Mouse (Mus musculus) limb, embryonic 15.5 days (tissue): Measurements from ENCODE around the gene Thbs1. TPM values are rescaled to one million over a fixed set of nuclear protein-coding genes. Genes with fewer than 3 reads are reported as not detected.

Experiments
- ATAC-seq: fragments of 200-750 bp; cut with Nextera tagmentation; 2 replicates; pipeline ENCODE4 v1.8.0; 2017; ENCODE audit warnings: low read depth, moderate TSS enrichment; ENCODE audit not compliant: insufficient number of reproducible peaks, low FRiP score, low TSS enrichment
- H3K27ac ChIP-seq: fragments of 300-500 bp; sonication (generic); 2 replicates; pipeline ENCODE4 v1.5.1; 2015; ENCODE audit warnings: moderate library complexity, mild to moderate bottlenecking, inconsistent platforms
- H3K27me3 ChIP-seq: fragments of 300-500 bp; sonication (generic); 2 replicates; pipeline ENCODE4 v1.6.1; 2015; ENCODE audit warnings: inconsistent platforms
- H3K36me3 ChIP-seq: fragments of 300-500 bp; sonication (generic); 2 replicates; pipeline ENCODE4 v1.6.1; 2015; ENCODE audit warnings: inconsistent platforms
- H3K4me1 ChIP-seq: fragments of 300-500 bp; sonication (generic); 2 replicates; pipeline ENCODE4 v1.6.1; 2015; ENCODE audit warnings: inconsistent platforms
- H3K4me2 ChIP-seq: fragments of 300-500 bp; sonication (generic); 2 replicates; pipeline ENCODE4 v1.6.1; 2015; ENCODE audit warnings: mild to moderate bottlenecking, inconsistent platforms
- H3K4me3 ChIP-seq: fragments of 300-500 bp; sonication (generic); 2 replicates; pipeline ENCODE4 v1.5.1; 2015; ENCODE audit warnings: mild to moderate bottlenecking, inconsistent platforms
- H3K9ac ChIP-seq: fragments of 300-500 bp; sonication (generic); 2 replicates; pipeline ENCODE4 v1.6.1; 2015; ENCODE audit warnings: inconsistent platforms
- H3K9me3 ChIP-seq: fragments of 300-500 bp; sonication (generic); 2 replicates; pipeline ENCODE4 v1.6.1; 2016; ENCODE audit warnings: inconsistent platforms
- WGBS: fragments of 180-500 bp; shearing (Covaris S2); methylation state at CpG from one replicate; pipeline ENCODE4 v1.1.7; 2015; 5-methylcytosine and 5-hydroxymethylcytosine counted together
- polyA plus RNA-seq: library from polyadenylated mRNA; unstranded; fragments of >200 nt; fragmentation: Nextera tagmentation; extraction: Ambion mirVana; gene quantifications from 2 replicates; pipeline ENCODE4 v1.2.1, GENCODE M21; 2015

Gene Thbs1
- polyA plus RNA-seq, 1 experiment from 2014 or later, result 97.2 TPM

DNA sequence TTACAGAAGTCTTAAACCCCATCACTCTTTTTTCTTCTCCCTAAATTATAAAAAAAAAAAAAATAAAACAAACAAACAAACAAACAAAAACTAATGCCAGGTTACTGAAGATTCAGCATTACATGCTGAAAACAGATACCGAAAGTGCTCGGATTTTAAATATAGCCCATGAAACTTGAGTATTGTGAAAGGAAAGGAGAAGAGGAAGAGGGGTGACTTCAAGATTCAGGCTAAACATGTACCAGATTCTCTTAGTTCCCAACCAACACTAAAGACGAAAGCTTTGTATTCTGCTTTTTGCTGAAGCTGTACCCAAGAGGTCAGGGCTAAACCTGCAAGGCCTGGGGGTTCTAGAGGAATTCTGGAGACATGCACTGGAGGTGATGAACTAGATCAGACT is 46.4 kb downstream of the Thbs1 start:
- Histone ChIP-seq H3K27ac (no peak overlapping the region; the same call in 1 of the 2 replicates), H3K9ac (no peak overlapping the region), H3K9me3 (no peaks in the 10 kb centered on the region), H3K4me1 (peaks cover 40% of the 10 kb centered on the region), H3K36me3 (no peaks in the 10 kb centered on the region), H3K4me2 (no peak overlapping the region), H3K4me3 (no peak overlapping the region), H3K27me3 (no peaks in the 10 kb centered on the region)
- WGBS, result 73% methylated on average over 3 of the region's 3 CpGs
- no peak for ATAC-seq

GRCm38 (mm10) chr2:118159126-118159525 is 47.5 kb downstream of the Thbs1 start:
- Histone ChIP-seq H3K4me3 (no peak overlapping the region), H3K4me1 (peaks cover 48% of the 10 kb centered on the region), H3K9ac (no peak overlapping the region), H3K27ac (peak overlapping the region; percentile 34; the same call in 1 of the 2 replicates), H3K27me3 (no peaks in the 10 kb centered on the region), H3K4me2 (no peak overlapping the region), H3K36me3 (no peaks in the 10 kb centered on the region), H3K9me3 (no peaks in the 10 kb centered on the region)
- WGBS, result 18% methylated on average over 6 of the region's 6 CpGs
- ATAC-seq, result no peak

GRCm38 (mm10) chr2:118160547-118160946 is 48.9 kb downstream of the Thbs1 start:
- no peaks in the 10 kb centered on the region for H3K36me3 ChIP-seq
- no peaks in the 10 kb centered on the region for H3K9me3 ChIP-seq
- H3K27me3 ChIP-seq, result no peaks in the 10 kb centered on the region
- H3K4me2 ChIP-seq, result no peak overlapping the region
- H3K4me1 ChIP-seq, result peaks cover 49% of the 10 kb centered on the region
- WGBS, result 23% methylated on average over 6 of the region's 6 CpGs
- H3K27ac ChIP-seq, result peak overlapping the region; percentile 44; the same call in 1 of the 2 replicates
- ATAC-seq, result no peak
- no peak overlapping the region for H3K9ac ChIP-seq
- H3K4me3 ChIP-seq, result no peak overlapping the region

GRCm38 (mm10) chr2:118160991-118161390 is 49.3 kb downstream of the Thbs1 start:
- H3K9ac ChIP-seq, result no peak overlapping the region
- no peak for ATAC-seq
- H3K4me2 ChIP-seq, result no peak overlapping the region
- H3K4me3 ChIP-seq, result no peak overlapping the region
- H3K4me1 ChIP-seq, result peaks cover 49% of the 10 kb centered on the region
- no peaks in the 10 kb centered on the region for H3K36me3 ChIP-seq
- H3K9me3 ChIP-seq, result no peaks in the 10 kb centered on the region
- H3K27ac ChIP-seq, result peak overlapping the region; percentile 44; the same call in 1 of the 2 replicates
- WGBS, result 77% methylated on average over 2 of the region's 2 CpGs
- no peaks in the 10 kb centered on the region for H3K27me3 ChIP-seq

GRCm38 (mm10) chr2:118162486-118162885 is 50.8 kb downstream of the Thbs1 start:
- H3K4me3 ChIP-seq, result no peak overlapping the region
- no peaks in the 10 kb centered on the region for H3K27me3 ChIP-seq
- no peak overlapping the region for H3K4me2 ChIP-seq
- peaks cover 49% of the 10 kb centered on the region for H3K4me1 ChIP-seq
- no peaks in the 10 kb centered on the region for H3K9me3 ChIP-seq
- H3K27ac ChIP-seq, result peak overlapping the region; percentile 67
- no peak overlapping the region for H3K9ac ChIP-seq
- no peak for ATAC-seq
- no peaks in the 10 kb centered on the region for H3K36me3 ChIP-seq
- 39% methylated on average over 5 of the region's 5 CpGs for WGBS

- Histone ChIP-seq H3K4me1 (peaks cover 43% of the 10 kb centered on the region), H3K9me3 (no peaks in the 10 kb centered on the region), H3K4me3 (no peak overlapping the region), H3K27ac (no peak overlapping the region), H3K27me3 (no peaks in the 10 kb centered on the region), H3K36me3 (no peaks in the 10 kb centered on the region), H3K4me2 (no peak overlapping the region), H3K9ac (no peak overlapping the region)
- WGBS, result 43% methylated on average over 6 of the region's 6 CpGs
- ATAC-seq, result no peak
Measured at GRCm38 (mm10) chr2:118164137-118164536, 52.5 kb downstream of the Thbs1 start.

- H3K9me3 ChIP-seq, result no peaks in the 10 kb centered on the region
- 86% methylated on average over 2 of the region's 2 CpGs for WGBS
- H3K9ac ChIP-seq, result no peak overlapping the region
Measured at GRCm38 (mm10) chr2:118165691-118166090, 54.0 kb downstream of the Thbs1 start.

DNA sequence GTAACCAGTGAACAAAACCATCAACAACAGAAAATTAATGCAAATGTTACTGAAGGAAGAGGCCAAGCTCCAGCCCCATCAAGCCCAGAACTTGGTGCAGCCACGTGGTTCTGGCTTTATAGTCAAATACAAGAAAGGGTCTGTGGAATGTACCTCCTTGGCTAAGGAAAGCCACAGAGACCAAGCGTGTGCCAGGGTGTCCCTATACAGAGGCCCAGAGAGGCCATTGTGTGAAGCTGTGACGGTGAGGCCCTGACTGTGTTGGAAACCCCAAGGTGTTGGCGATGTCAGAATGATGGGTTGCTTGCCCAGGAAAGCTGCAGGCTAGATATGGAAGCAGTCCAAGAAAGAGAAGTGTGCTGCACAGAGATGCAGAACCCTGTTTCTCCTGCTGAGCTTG is 56.1 kb downstream of the Thbs1 start:
- H3K9me3 ChIP-seq, result no peaks in the 10 kb centered on the region
- H3K9ac ChIP-seq, result no peak overlapping the region
- WGBS, result 42% methylated on average over 4 of the region's 4 CpGs
- no peaks in the 10 kb centered on the region for H3K27me3 ChIP-seq
- H3K36me3 ChIP-seq, result no peaks in the 10 kb centered on the region
- H3K4me3 ChIP-seq, result no peak overlapping the region
- no peak for ATAC-seq
- no peak overlapping the region for H3K27ac ChIP-seq
- peaks cover 17% of the 10 kb centered on the region for H3K4me1 ChIP-seq
- no peak overlapping the region for H3K4me2 ChIP-seq

More at GRCm38 (mm10) chr2:118165691-118166090, 54.0 kb downstream of the Thbs1 start:
- Histone ChIP-seq H3K4me3 (no peak overlapping the region), H3K36me3 (no peaks in the 10 kb centered on the region), H3K27me3 (no peaks in the 10 kb centered on the region), H3K27ac (no peak overlapping the region), H3K4me2 (no peak overlapping the region), H3K4me1 (peaks cover 27% of the 10 kb centered on the region)
- no peak for ATAC-seq

DNA sequence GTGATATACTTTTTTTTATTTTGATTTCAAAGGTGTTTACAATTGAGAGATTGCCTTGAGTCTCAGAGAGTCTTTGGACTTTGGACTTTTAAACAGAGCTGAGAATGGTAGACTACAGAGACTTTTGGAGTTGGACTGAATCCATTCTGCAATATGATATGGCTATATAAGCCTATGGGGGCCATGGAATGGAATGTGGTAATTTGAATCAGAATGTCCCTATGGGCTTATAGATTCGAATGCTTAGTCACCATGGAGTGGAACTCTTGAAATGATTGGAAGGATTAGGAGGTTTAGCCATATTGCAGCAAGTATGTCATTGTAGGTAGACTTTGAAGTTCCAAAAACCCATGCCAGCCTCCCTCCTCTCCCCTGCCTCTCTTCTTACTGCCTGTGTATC is 56.5 kb downstream of the Thbs1 start:
- Histone ChIP-seq H3K9me3 (no peaks in the 10 kb centered on the region), H3K27me3 (no peaks in the 10 kb centered on the region), H3K36me3 (no peaks in the 10 kb centered on the region), H3K9ac (no peak overlapping the region), H3K4me1 (peaks cover 12% of the 10 kb centered on the region), H3K4me2 (no peak overlapping the region), H3K27ac (no peak overlapping the region; the same call in 1 of the 2 replicates), H3K4me3 (no peak overlapping the region)
- 23% methylated on average over 1 of the region's 1 CpGs for WGBS
- peak; percentile 61; the same call in 1 of the 2 replicates for ATAC-seq

GRCm38 (mm10) chr2:118174558-118175383 is 63.1 kb downstream of the Thbs1 start:
- H3K27ac ChIP-seq, result no peak overlapping the region
- H3K4me3 ChIP-seq, result no peak overlapping the region
- H3K9me3 ChIP-seq, result no peaks in the 10 kb centered on the region
- H3K9ac ChIP-seq, result no peak overlapping the region
- WGBS, result 66% methylated on average over 10 of the region's 10 CpGs
- peaks cover 2% of the 10 kb centered on the region; the same call in 1 of the 2 replicates for H3K4me1 ChIP-seq
- H3K36me3 ChIP-seq, result no peaks in the 10 kb centered on the region
- no peaks in the 10 kb centered on the region for H3K27me3 ChIP-seq
- no peak overlapping the region for H3K4me2 ChIP-seq
- no peak for ATAC-seq
